Mouse (Mus musculus) ZHBTc4 (cell line): ENCODE measurements around the gene Tcn2.
"Not testable (repeated sequence)": the region's sequence is repeated elsewhere in the genome, so short reads cannot be mapped to it uniquely, and the experiment has no call there.

Source experiments
- DNase-seq: peaks from one replicate; pipeline ENCODE4 v3.0.0-alpha.2; 2011; ENCODE audit warnings: low read depth, low spot score

Gene Tcn2

DNA sequence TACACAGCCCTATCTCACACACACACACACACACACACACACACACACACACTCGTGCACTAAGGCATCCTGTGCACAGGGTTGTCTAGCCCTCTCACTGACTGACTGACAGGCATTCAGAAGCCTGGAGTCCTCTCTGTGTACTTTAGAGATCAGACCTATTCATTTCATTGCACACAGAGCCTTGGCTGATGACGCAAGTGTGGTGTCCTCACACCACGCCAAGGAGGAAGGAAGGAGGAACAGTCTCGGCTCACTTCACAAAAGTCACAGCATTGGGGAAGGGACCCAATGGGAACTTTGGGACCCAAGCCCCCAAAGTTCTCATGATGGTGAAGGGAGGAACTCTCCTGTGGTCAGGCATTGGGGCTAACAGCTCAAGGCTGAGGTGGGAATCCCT lies 1.9 kb downstream of the Tcn2 start:
- no peak for DNase-seq

DNA sequence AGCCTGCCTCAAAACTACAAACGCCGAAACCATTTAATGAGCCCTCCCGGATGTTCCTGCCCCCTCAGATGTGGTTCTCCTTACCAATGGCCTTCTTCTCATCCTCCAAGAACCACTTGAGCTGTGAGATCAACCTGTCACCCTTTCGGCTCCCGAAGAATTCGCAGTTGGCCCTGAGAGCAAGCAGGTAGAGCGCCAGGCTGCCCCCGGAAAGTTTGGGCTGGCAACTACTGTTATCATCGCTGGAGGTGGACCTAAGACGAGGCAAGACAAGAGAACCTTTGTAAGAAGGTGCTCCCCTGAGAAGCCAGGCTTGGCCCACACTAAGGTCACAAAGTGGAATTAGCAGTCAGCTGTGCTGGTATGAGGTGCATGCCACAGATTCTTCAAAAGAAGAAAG lies 6.0 kb downstream of the Tcn2 start:
- DNase-seq, result no peak

DNA sequence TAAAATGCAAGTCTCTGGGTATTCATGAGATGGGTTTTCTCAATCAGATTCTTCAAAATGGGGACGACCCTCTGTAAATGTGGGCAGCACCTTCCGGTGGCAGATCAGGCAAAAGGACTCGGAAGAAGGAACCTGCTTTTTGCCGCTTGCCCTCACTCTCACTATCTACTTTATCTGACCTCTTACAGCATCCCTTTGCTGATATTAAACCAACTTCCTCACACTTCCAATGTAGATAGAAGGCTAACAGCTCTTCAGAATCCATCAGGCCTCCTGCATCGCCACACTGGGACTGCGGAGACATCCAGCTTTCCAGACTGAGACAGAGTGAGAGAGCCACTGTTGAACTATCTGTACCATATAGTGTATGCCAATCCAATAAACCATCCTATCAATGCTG lies 9.2 kb downstream of the Tcn2 start:
- no peak for DNase-seq

DNA sequence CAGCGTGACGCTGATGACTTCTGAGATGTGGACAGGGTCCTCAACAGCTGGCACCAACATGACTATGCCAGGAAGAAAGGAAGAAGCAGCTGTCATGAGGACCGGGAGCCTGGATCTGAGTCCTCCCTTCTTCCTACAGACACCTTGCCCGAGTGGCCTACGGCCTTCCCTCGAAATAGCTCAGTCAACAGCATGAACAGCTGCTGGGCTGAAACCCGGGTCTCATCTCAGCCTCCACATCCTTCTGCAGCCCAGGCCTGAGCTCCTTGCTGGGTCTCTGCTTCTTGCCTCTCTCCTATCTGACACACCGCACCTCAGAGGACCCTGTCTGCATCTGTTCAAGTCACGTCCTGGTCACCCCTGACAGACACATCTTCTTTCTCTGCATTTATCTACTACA lies 9.8 kb downstream of the Tcn2 start:
- no peak for DNase-seq

DNA sequence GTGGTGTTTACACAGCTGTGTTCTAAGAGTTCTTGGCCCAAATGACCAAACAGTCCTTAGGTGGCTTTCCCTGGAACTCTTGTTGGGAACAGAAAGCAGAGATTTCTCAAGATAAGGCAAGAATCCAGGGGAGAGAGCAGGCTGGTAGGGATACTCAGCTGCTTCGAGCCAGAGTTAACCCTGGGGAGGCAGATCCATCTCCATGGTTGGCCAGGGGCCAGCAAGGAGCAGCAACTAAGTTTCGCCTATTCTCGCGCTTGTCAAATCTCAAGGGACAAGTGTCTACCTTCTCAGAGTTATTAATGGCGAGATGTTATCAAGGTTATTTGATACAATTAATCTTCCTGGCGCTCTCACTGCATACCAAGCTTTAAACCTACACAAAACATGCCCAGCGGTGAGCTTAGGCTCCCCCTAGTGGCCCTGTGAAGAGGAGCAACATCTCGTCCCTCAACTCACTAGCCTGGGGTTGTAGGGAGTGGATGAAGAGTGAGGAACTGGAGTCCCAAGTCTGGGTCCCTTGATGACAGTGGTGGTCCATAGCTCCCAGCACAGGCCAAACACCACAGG lies 10.6 kb downstream of the Tcn2 start:
- DNase-seq, result peak; percentile 80

DNA sequence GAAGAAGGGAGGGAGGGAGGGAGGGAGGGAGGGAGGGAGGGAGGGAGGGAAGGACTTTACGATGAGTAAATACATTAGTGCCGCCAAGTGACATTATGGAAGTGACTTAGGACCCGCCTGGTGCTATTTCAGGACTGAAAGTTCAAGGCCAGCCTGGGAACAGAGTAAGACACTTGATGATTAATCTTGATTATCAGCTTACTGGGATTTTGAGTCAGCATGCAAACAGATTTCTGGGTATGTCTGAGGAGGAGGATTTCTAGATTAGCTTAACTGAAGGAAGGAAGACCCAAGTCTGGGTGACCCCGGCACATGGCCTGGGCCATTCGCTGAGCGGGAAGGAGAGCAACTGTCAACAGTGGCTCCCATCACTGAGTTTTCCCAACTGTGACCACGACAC lies 11.5 kb downstream of the Tcn2 start:
- no peak for DNase-seq

DNA sequence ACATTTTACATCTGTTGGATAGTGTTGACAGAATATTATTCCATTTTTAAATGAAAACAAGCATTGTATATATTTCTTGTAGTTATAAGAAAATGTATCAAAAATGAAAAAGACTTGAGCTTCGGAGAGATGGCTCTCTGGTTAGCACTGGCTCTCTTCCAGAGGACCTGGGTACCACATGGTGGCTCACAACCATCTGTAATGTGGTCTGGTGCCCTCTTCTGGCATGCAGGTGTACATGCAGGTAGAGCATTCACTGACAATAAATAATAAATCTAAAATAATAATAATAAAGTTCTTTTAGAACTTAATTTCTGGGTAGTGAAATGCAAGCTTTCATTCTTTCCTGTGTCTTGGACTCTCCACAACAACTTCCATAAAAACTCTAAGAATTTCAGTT lies 13.2 kb downstream of the Tcn2 start:
- peak; percentile 46 for DNase-seq

DNA sequence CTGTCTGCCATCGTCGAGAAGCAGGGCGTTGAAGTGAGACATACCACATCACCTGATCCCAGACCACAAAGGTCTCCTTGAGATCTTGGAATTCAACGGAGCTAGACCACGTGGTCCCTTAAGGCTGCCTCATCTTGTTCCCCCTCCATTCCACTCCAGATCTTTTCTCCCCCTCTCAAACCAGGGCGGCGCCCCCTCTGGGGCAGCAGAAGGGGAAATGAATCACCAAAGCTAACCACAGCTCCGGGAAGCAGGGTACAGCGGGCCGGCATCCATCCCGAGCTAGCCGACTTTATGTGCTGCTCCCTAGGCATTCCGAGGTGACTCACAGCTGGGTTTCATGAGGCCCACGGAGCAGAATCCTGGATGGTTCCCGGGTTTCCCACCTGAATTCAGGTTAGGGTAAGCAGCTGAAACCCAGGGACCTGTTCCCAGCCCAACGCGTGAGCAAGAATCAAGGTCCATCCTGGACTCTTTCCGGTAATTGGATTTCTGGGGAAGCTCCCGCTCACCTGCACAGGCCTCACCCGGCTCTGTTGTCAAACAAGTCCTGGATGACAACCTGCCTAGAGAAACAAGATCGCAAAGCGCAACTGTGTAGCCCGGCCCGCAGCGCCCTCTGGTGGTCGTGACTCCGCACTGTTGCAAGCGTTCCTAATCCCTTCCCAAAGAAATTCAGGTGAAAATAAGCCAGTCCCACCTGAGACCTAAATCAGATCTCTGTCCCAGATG lies 17.7 kb downstream of the Tcn2 start, which contains the start of gene Slc35e4:
Gene Slc35e4 (minus strand): TSS at position 556 of the 732 bp plus-strand sequence.
- peak; percentile 91 for DNase-seq

DNA sequence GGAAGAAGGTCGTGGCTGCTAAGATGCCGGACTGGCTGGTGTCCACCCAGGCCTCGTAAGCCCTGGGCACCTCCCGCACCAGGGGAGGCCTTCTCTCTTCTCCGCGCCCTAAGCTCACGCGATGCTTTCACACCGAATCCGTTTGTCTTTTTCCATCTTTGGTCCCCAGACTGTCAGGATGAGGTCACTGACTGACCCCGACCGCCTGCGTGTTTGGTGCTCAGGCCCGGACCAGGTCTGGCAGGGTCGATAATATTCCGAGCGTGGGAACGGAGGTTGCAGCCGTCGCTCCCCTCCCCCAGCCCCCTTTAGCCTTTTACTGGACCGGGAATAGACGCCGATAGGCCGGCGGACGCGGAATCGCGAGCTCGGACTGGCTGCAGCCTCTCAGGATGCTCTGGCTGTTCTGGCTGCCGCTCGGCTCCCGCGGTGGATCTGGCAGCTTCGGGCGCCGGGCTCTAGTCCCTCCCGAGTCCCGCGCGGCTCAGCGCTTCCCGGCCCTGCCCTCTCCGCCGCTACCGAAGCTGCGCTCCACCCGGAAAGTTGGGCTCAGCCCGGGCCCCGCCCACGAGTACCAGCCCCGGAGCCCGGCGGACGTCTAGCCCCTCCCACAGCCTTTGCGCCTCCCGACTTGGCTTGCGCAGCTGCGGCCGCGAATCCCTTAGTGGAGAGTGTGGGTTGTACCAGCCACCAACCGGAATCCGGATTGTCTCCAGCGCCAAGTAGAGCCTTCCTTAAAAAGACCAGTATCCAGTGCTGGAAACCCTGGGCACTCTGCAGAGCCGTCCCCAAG lies 18.4 kb downstream of the Tcn2 start:
- peak; percentile 91 for DNase-seq

DNA sequence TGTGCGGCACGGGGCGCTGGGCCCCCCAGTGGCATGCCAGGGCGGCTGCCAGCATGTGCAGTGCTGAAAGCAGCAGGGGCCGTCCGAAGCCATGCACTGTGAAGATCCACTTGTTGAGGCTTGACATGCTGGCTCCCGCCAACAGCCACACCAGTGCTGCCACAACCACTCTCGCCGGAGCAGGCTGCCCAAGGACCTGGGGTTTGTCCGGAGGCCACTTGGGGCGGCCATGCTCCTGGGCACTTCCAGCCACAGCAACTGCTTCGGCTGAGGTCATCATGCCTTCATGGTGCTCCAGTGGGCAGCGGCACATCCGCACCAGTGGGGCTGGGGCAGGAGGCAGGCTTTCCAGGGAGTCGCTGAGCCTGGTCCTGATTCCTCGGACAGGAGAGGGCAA lies 19.1 kb downstream of the Tcn2 start:
- DNase-seq, result peak; percentile 37

DNA sequence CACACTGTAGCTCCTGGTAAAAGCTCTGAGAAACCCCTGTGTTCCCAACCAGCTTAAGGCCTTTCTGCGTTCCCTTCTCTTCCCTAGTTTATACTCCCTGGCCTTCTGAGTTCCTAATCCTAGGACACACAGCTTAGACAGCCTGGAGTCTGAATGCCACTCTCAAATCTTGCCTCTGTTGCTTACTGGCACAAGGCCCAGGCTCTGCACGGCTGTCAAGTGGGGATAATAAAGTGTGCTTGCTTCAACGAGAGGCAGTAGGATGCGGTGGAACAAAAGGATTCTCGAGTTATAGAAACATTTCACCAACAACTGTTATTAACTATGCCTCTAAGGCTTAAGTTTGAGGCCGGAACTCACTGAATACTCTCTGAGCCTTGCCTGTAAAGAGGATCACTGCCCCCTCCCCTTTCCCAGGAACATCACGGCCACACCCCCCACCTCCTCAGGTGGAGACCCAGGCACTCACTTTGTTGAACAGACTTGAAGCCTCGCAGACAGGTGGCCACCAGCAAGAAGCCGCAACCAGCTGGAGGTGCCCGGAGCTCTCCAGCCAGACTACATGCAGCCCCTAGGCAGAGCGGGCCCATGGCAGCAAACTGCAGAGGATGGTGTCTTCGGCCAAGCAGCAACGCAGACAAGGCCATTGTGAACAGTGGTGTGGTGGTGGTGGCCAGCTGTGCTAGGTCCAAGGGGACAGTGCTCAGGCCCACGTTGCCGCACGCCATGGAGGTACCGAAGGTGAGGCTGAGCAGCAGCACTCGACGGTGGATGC lies 19.7 kb downstream of the Tcn2 start:
- DNase-seq, result peak; percentile 13

DNA sequence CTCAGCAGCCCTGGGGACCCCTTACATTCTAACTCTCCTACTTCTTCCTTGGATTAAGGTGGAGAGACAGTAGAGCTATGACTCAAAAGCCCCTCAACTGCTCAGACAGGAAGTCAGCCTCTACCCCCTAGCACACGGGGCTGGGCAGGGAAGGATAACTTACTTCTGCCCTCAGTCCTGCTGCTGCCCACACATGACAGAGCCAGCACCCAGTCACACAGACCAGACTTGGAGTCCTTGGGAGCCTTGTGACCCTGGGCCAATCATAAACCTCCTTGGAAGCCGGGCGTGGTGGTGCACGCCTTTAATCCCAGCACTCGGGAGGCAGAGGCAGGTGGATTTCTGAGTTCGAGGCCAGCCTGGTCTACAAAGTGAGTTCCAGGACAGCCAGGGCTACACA lies 20.5 kb downstream of the Tcn2 start:
- not testable (repeated sequence) for DNase-seq

DNA sequence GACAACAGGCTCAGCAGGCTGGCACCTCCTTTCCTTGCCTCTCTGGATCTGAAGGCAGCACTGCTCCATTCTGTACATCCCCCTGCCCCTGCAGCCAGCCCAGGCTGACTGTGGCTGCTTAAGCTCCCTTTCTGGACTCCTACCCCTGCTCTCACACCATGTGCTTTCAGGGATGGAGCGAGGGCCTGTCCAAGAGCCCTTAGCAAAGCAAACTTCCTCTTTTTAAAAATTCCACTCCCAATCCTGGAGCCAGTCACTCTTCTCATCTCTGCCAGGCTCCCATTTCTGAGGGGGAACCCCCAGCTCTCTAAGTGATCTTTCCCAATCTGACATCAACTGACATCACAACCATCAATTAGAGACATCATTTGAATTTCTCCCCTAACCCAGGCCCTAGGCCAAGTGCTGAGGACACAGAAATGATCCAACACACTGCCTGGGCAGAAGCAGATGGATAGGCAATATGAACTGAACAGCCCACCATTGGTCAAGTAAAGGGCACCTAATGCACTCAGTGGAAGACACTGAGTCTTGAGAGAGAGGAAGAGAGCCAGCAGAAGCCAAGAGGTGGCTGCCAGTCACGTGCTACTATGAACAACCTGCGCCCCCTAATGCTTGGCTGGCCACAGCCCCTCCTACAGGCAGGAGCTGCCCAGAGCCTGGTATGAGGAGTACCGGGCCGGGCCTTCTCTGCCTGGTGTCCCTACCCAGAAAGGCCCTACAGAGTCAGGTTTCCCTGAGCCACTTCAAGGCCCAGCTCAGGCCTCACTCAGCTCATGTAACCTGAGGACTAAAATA lies 21.2 kb downstream of the Tcn2 start:
- DNase-seq, result no peak

DNA sequence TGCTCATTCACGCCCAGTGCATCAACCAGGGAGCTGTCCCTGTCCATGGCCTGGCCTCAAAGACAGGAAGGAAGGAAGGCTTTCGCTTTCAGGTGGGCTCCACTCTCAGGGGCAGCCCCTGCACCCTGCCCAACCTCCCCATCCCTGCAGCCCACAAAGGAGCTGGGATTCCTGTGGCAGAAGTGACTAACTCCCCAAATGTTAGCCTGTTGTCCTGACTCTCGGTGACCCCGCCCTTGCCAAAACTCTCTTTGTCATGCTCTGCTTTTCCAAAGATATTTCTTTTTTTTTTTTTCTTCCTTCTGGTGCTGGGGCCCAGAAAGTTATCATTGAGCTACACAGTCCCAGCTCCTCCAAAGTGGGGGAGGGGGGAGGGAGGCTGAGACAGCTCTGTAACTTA lies 22.7 kb downstream of the Tcn2 start:
- no peak for DNase-seq

DNA sequence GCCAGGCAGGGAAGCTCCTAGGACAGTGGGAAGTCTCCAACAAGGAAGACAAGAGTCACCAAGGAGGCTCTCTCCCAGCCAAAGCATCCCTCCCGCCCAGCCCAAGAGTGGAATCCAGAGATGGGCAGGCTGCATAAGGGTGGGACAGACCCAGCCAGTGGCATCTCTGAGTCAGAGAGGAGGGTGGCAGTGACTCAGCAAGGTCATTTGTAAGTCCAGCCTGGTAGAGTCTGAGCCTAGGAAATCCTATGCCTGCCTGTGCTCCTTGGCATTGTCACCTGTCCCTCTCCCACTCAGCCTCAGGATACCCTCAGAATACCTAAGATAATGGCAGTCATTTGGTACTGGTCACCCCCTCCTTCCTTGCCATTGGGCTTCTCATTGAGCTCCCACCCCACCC lies 26.5 kb downstream of the Tcn2 start:
- DNase-seq, result peak; percentile 58

DNA sequence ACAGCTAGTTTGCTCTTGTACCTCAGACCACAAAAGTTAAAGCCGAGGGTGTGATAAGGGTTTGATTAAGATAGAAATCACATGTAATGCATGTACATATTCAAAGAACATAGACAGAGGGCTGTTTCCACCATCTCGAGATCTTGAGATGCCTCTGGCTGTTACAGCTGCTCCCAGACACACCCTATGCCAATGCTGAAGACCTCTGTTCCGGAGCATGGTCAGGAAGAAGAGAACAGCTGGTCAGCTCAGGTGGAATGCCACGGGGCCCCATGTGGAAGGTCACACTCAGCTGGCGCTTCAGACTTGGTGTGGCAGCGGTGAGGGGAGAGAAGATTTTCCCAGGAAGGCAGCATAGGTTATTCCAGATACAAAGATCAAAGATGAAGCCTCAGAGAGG lies 27.3 kb downstream of the Tcn2 start:
- no peak for DNase-seq

DNA sequence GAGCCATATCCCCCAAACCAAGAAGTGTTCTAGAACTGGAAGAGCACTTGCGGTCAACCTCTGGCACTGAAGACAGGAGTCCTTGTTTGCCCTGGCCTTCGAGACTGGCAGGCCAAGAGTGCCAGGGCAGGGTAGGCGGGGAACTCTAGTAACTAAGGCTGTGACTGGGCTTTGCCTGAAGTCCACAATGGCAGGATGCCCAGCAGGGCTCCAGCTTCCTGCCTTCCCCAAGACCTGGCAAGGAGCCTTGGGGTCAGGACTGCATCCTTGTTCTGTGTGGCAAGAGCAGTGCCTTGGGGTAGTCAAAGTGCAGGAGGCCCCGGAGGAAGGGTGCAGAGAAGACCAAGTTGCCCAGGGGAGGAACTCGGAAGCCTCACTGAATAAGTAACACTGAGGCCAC lies 28.9 kb downstream of the Tcn2 start:
- no peak for DNase-seq

DNA sequence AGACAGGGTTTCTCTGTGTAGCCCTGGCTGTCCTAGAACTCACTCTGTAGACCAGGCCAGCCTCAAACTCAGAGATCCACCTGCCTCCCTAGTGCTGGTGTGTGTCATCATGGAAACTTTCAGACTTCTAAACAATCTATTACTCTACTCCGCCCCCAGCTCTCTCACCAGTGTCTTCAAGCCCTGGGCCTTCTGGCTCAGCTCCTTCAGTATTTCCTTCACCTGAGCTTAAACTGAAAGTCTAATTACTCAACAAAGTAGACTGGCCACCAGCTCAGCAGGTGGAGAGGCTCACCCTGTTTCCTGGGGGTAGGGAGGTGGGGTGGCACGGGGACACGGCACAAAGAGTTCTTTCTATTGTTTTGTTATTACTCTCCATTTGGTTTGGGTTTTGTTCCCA lies 29.4 kb downstream of the Tcn2 start:
- no peak for DNase-seq

DNA sequence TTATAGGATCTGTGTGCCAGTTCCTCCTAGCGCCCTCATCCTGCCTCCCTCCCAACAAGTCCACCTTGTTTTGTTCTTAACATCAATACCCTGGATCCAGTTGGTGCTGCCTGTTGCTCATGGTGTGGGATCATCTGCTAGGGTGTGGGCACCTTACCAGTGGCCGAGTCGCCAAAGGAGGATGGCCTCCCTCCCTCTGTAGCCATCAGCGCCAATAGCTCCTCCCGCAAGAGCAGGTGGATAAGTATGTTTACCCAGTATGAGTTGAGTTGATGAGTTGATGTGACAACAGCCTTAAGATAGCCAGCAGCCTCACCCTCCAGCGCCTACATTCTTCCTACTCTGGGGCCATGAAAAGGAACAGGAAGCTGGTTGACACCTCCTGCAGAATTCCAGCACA lies 31.7 kb downstream of the Tcn2 start:
- DNase-seq, result no peak

DNA sequence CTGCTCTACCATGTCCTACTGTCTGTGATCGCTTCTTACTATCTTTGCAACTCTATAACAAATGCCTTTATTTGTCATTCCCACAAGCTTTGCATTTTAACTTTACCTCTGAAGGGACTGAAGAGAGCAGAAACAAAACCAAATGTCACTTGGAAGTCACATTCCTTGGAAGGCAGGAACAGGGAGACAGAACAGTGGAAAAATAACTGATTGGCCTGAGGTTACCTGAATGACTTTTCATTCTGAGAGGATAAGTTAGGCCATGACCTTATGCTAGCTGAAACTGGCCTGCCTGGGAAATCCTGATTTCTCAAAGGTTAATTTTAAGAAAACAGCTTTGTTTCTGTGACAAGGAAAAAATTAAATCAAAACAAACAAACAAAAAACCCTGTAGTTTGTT lies 36.0 kb downstream of the Tcn2 start:
- no peak for DNase-seq

DNA sequence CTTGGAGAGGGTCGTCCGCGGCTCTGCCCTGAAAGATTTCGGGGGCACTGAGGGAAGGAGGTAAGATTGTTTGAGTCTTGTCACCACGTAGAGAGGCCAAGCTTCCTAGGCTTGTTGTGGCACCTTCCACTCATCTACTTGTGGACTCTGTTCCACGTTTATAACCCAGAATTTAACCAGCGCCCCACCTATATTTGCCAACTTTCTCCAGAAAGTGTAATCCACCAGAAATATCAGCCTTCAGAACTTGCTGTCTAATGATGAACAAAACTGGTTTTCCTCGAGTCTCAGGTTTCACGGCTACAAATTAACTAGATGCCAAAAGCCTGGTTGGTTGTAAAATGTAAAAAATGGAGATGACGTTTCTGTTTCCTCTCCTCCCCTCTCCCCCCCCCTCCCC lies 36.5 kb downstream of the Tcn2 start:
- DNase-seq, result peak; percentile 25
